Mouse (Mus musculus): Measurements from ENCODE around the gene D030056L22Rik. TPM values are rescaled to one million over a fixed set of nuclear protein-coding genes. Genes with fewer than 3 reads are reported as not detected.
A peak's percentile ranks its signal among the peaks of the same experiment; 100 is the strongest.

The D030056L22Rik gene
- polyA plus RNA-seq, 3 experiments from 2014 or later = 2.5 to 5.9 (median 3.0) TPM

- no peak for ATAC-seq
These were observed 22.9 kb downstream of the D030056L22Rik start for GRCm38 (mm10) chr19:18735901-18736300.

GRCm38 (mm10) chr19:18739146-18739545, 26.2 kb downstream of the D030056L22Rik start:
- no peak for ATAC-seq

- ATAC-seq = no peak
These were observed 31.0 kb downstream of the D030056L22Rik start for GRCm38 (mm10) chr19:18743946-18744345.

GRCm38 (mm10) chr19:18746576-18747340, 33.8 kb downstream of the D030056L22Rik start:
- ATAC-seq = peak; percentile 87

GRCm38 (mm10) chr19:18747379-18747778, 34.4 kb downstream of the D030056L22Rik start:
- ATAC-seq = peak; percentile 29

- ATAC-seq = no peak
These were observed 36.8 kb downstream of the D030056L22Rik start, which contains the start of gene Trpm6 for GRCm38 (mm10) chr19:18749598-18750339. Trpm6 (plus strand) TSS chr19:18749983.

GRCm38 (mm10) chr19:18757191-18757590, 44.2 kb downstream of the D030056L22Rik start:
- no peak for ATAC-seq

GRCm38 (mm10) chr19:18757706-18758105, 44.7 kb downstream of the D030056L22Rik start:
- no peak for ATAC-seq

- ATAC-seq = no peak
These were observed 45.3 kb downstream of the D030056L22Rik start for GRCm38 (mm10) chr19:18758269-18758668.

- ATAC-seq = no peak
These were observed 45.9 kb downstream of the D030056L22Rik start for GRCm38 (mm10) chr19:18758916-18759315.

- peak; percentile 17 for ATAC-seq
These were observed 53.4 kb downstream of the D030056L22Rik start for GRCm38 (mm10) chr19:18766399-18766798.

Other genes with a start within 250 kb of the D030056L22Rik start
- 100 to 1,000 TPM in 1 of 3 experiments, 10 to 100 TPM in 2; 87.5 to 260 (median 96.7) TPM for gene Ostf1, start 81.4 kb upstream of the D030056L22Rik start, polyA plus RNA-seq (2017; shearing (Covaris generic))
- 10 to 100 TPM in 1 of 3 experiments, 1 to 10 TPM in 2; 6.7 to 16.1 (median 8.9) TPM for gene Nmrk1, start 81.2 kb upstream of the D030056L22Rik start, polyA plus RNA-seq (2017; shearing (Covaris generic))
- 1 to 10 TPM; 3.2 to 5.2 (median 3.8) TPM for gene Carnmt1, start 42.4 kb upstream of the D030056L22Rik start, polyA plus RNA-seq (2017; shearing (Covaris generic))
- under 1 TPM; 0.23 to 0.51 (median 0.46) TPM for gene Trpm6, start 36.8 kb downstream of the D030056L22Rik start, polyA plus RNA-seq (2017; shearing (Covaris generic))